Mouse (Mus musculus) midbrain, embryonic 10.5 days (tissue): Measurements from ENCODE around the gene Lgals4. TPM values are rescaled to one million over a fixed set of nuclear protein-coding genes. Genes with fewer than 3 reads are reported as not detected.

ENCODE experiments used
- DNase-seq: peaks from one replicate; pipeline ENCODE4 v3.0.0-alpha.2; 2017; ENCODE audit warnings: low spot score
- H3K27ac ChIP-seq: fragments of 300-500 bp; sonication (generic); replicated peaks from 2 replicates; pipeline ENCODE4 v1.5.1; 2016; ENCODE audit warnings: mild to moderate bottlenecking
- H3K27me3 ChIP-seq: fragments of 300-500 bp; sonication (generic); 2 replicates; pipeline ENCODE4 v1.6.1; 2016; ENCODE audit warnings: low read depth, mild to moderate bottlenecking; ENCODE audit not compliant: poor library complexity, severe bottlenecking
- H3K36me3 ChIP-seq: fragments of 300-500 bp; sonication (generic); 2 replicates; pipeline ENCODE4 v1.6.1; 2016; ENCODE audit warnings: mild to moderate bottlenecking, moderate library complexity
- H3K4me1 ChIP-seq: fragments of 300-500 bp; sonication (generic); 2 replicates; pipeline ENCODE4 v1.6.1; 2016
- H3K4me3 ChIP-seq: fragments of 300-500 bp; sonication (generic); 2 replicates; pipeline ENCODE4 v1.5.1; 2016; ENCODE audit warnings: mild to moderate bottlenecking, moderate library complexity
- H3K9me3 ChIP-seq: fragments of 300-500 bp; sonication (generic); replicated peaks from 2 replicates; pipeline ENCODE4 v1.6.1; 2016; ENCODE audit warnings: mild to moderate bottlenecking
- WGBS: fragments of 180-500 bp; shearing (Covaris S2); methylation state at CpG from one replicate; pipeline ENCODE4 v1.1.7; 2016; 5-methylcytosine and 5-hydroxymethylcytosine counted together
- polyA plus RNA-seq: library from polyadenylated mRNA; unstranded; fragments of >200 nt; fragmentation: Nextera tagmentation; extraction: Ambion mirVana; gene quantifications from 2 replicates; pipeline ENCODE4 v1.2.1, GENCODE M21; 2016

The Lgals4 gene
- polyA plus RNA-seq, 1 experiment from 2014 or later, result 3.1 TPM

DNA sequence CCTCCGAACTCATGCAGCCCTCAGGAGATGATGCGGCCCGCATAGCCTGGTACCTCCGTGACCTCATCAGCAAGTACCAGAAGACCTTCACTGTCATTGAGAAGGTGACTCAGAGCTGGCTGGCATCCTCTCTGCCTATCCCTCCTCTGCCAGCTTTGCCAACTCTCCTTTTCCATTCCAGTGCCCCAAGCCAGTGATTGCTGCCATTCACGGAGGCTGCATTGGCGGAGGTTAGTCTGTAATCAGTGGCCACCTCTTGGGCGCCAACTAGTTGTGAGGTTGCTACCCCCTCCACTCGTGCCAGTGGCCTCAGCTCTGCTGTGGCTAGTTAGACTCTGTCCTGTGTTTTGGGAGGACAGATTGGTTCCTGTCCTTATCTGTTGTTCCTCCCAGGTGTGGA is 3.8 kb upstream of the Lgals4 start:
- Histone ChIP-seq H3K4me1 (peaks cover 10% of the 10 kb centered on the region), H3K4me3 (no peak overlapping the region), H3K27ac (no peak overlapping the region), H3K36me3 (peaks cover 31% of the 10 kb centered on the region), H3K27me3 (no peaks in the 10 kb centered on the region), H3K9me3 (peaks cover 7% of the 10 kb centered on the region; the same call in 1 of the 2 replicates)
- no peak for DNase-seq
- 93% methylated on average over 8 of the region's 8 CpGs for WGBS

GRCm38 (mm10) chr7:28830981-28831380 is 2.7 kb upstream of the Lgals4 start:
- no peak for DNase-seq
- Histone ChIP-seq H3K27me3 (no peaks in the 10 kb centered on the region), H3K36me3 (peaks cover 31% of the 10 kb centered on the region), H3K9me3 (peaks cover 7% of the 10 kb centered on the region; the same call in 1 of the 2 replicates), H3K27ac (no peak overlapping the region), H3K4me3 (no peak overlapping the region), H3K4me1 (peaks cover 3% of the 10 kb centered on the region)
- 93% methylated on average over 5 of the region's 5 CpGs for WGBS

DNA sequence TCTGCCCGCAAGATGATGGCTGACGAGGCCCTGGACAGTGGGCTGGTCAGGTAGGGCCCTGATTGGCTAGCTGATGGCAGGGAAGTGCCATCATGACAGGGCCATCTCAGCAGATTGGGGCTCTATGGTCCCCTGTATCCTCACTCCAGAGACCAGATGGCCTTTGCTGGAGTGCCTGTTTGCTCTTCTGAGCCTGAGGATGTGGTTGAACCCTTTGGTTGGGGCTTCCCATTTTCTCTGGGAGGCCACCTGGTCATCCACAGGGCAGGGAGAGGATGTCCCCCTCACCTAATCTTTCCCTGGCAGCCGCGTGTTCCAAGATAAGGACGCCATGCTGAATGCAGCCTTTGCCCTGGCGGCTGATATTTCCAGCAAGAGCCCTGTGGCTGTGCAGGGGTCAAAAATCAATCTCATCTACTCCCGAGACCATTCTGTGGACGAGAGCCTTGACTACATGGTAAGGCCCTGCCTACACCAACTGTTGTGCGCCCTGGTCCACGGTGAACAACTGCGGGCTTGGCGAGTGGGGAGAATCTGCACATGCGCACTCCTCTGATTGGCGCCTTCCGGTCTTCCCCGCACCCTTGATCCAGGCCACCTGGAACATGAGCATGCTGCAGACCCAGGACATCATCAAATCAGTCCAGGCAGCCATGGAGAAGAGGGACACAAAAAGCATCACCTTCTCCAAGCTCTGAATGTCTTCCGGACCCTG is 2.1 kb upstream of the Lgals4 start:
- no peak for DNase-seq
- Histone ChIP-seq H3K4me3 (no peak overlapping the region), H3K27me3 (no peaks in the 10 kb centered on the region), H3K36me3 (peaks cover 31% of the 10 kb centered on the region), H3K27ac (no peak overlapping the region), H3K9me3 (peaks cover 7% of the 10 kb centered on the region; the same call in 1 of the 2 replicates), H3K4me1 (no peaks in the 10 kb centered on the region)
- WGBS, result 93% methylated on average over 17 of the region's 17 CpGs

DNA sequence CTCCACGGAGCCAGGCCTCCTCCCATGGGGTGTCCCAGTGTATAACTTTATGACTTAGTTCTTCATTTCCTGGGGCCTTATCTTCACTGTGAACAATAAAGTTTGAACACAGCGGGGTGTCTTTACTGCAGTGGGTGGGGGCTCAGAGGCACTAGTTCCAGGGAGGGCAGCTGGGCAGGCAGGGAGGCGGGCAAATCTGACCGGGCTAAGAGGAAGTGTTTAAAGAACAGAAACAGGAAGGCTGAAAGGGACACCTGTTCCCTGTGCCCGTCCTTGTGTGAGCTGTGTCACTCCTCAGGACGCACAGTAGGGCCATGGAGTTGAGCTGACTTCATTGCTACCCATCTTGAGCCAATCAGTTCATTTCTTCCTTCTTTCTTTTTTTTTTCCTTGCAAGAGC is 1.5 kb upstream of the Lgals4 start:
- H3K9me3 ChIP-seq, result peaks cover 7% of the 10 kb centered on the region; the same call in 1 of the 2 replicates
- H3K27me3 ChIP-seq, result no peaks in the 10 kb centered on the region
- no peaks in the 10 kb centered on the region for H3K4me1 ChIP-seq
- no peak overlapping the region for H3K4me3 ChIP-seq
- H3K36me3 ChIP-seq, result peaks cover 31% of the 10 kb centered on the region
- no peak for DNase-seq
- 81% methylated on average over 6 of the region's 6 CpGs for WGBS
- no peak overlapping the region for H3K27ac ChIP-seq

DNA sequence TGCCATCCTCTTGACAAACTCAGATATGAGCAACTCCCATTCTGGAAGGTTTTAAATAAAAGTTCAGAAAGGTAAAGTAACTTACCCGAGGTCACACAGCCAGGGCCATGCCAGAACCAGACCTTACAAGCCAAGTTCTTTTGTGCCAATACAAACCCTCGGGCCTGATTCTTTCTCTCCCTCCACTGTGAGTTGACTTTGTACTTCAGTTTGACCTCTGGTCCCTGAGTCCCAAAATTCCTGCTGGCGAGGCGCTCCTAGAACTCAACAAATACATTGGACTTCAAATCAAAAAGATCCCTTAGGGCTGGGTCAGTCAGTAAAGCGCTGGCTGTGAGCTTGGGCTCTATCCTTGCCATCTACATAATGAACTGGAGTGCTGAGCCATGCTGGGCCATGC is 3.3 kb downstream of the Lgals4 start:
- H3K9me3 ChIP-seq, result no peaks in the 10 kb centered on the region
- DNase-seq, result no peak
- H3K27ac ChIP-seq, result no peak overlapping the region
- H3K27me3 ChIP-seq, result no peaks in the 10 kb centered on the region
- H3K4me3 ChIP-seq, result no peak overlapping the region
- 88% methylated on average over 5 of the region's 5 CpGs for WGBS
- H3K4me1 ChIP-seq, result no peaks in the 10 kb centered on the region
- peaks cover 2% of the 10 kb centered on the region for H3K36me3 ChIP-seq

DNA sequence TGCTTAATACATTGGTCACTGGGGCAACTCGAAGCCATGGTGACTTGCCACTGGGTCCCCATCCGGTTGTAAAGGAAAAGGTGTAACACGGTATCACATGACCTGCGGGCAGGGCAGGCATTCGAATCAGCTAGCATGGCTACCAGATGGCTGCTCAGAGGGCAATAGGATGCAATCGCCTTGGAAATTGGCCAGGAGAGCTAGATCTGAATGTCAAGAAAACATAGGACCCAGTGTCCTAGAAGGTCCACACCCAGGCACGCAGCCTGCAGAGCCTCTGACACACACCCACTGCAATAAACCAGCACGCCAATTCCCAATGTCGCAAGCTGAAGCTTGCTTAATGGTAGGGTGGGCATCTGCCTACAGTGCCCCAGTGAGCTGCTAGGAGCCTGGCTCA is 4.7 kb downstream of the Lgals4 start:
- no peak overlapping the region for H3K27ac ChIP-seq
- no peaks in the 10 kb centered on the region for H3K36me3 ChIP-seq
- H3K9me3 ChIP-seq, result no peaks in the 10 kb centered on the region
- no peaks in the 10 kb centered on the region for H3K4me1 ChIP-seq
- whole genome bisulfite sequencing, result 82% methylated on average over 9 of the region's 9 CpGs
- H3K27me3 ChIP-seq, result no peaks in the 10 kb centered on the region
- no peak for DNase-seq
- H3K4me3 ChIP-seq, result no peak overlapping the region

- WGBS, result 91% methylated on average over 1 of the region's 1 CpGs
- DNase-seq, result no peak
- no peaks in the 10 kb centered on the region for H3K27me3 ChIP-seq
- H3K9me3 ChIP-seq, result 0 out of 2 replicates have a peak, but pooled peaks cover 4% of the 10 kb centered on the region
- no peaks in the 10 kb centered on the region for H3K36me3 ChIP-seq
- H3K27ac ChIP-seq, result no peak overlapping the region
- no peaks in the 10 kb centered on the region for H3K4me1 ChIP-seq
- no peak overlapping the region for H3K4me3 ChIP-seq
Measured at GRCm38 (mm10) chr7:28847273-28847672, 13.6 kb downstream of the Lgals4 start.

- Histone ChIP-seq H3K4me3 (no peak overlapping the region), H3K27ac (no peak overlapping the region), H3K27me3 (no peaks in the 10 kb centered on the region), H3K36me3 (no peaks in the 10 kb centered on the region), H3K9me3 (0 out of 2 replicates have a peak, but pooled peaks cover 4% of the 10 kb centered on the region), H3K4me1 (no peaks in the 10 kb centered on the region)
- WGBS, result 50% methylated on average over 1 of the region's 1 CpGs
- DNase-seq, result no peak
Measured at GRCm38 (mm10) chr7:28849700-28850236, 16.1 kb downstream of the Lgals4 start.

DNA sequence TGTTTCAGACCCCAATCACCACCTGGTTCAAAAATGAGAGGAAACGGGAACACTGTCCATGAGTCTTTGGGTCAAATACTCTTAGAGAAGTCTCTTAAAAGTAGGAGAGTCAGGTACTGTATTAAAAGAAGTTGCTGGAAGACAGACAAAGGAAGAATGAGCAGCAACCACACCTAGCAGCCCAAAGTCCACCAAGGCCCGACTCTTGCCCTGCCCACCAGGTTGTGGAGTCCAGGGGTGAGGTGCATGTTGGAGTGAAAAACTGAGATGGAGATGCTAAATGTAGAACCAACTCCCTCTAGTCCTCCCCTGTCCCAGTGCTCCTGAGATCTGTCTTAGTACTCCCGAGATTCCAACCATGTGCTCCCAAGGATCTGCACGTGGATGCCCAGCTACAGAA is 17.0 kb downstream of the Lgals4 start:
- WGBS, result 88% methylated on average over 4 of the region's 4 CpGs
- no peak for DNase-seq
- Histone ChIP-seq H3K27me3 (no peaks in the 10 kb centered on the region), H3K4me3 (no peak overlapping the region), H3K4me1 (no peaks in the 10 kb centered on the region), H3K36me3 (no peaks in the 10 kb centered on the region), H3K27ac (no peak overlapping the region), H3K9me3 (0 out of 2 replicates have a peak, but pooled peaks cover 4% of the 10 kb centered on the region)

GRCm38 (mm10) chr7:28859953-28860352 is 26.3 kb downstream of the Lgals4 start:
- peaks cover 10% of the 10 kb centered on the region; the same call in 1 of the 2 replicates for H3K9me3 ChIP-seq
- WGBS, result 89% methylated on average over 2 of the region's 2 CpGs

GRCm38 (mm10) chr7:28860898-28861297 is 27.2 kb downstream of the Lgals4 start:
- 88% methylated on average over 6 of the region's 6 CpGs for WGBS
- no peaks in the 10 kb centered on the region for H3K36me3 ChIP-seq

More at GRCm38 (mm10) chr7:28859953-28860352, 26.3 kb downstream of the Lgals4 start:
- no peak overlapping the region for H3K4me3 ChIP-seq
- H3K4me1 ChIP-seq, result peaks cover 11% of the 10 kb centered on the region
- no peaks in the 10 kb centered on the region for H3K36me3 ChIP-seq
- H3K27me3 ChIP-seq, result no peaks in the 10 kb centered on the region
- no peak overlapping the region for H3K27ac ChIP-seq
- no peak for DNase-seq

DNA sequence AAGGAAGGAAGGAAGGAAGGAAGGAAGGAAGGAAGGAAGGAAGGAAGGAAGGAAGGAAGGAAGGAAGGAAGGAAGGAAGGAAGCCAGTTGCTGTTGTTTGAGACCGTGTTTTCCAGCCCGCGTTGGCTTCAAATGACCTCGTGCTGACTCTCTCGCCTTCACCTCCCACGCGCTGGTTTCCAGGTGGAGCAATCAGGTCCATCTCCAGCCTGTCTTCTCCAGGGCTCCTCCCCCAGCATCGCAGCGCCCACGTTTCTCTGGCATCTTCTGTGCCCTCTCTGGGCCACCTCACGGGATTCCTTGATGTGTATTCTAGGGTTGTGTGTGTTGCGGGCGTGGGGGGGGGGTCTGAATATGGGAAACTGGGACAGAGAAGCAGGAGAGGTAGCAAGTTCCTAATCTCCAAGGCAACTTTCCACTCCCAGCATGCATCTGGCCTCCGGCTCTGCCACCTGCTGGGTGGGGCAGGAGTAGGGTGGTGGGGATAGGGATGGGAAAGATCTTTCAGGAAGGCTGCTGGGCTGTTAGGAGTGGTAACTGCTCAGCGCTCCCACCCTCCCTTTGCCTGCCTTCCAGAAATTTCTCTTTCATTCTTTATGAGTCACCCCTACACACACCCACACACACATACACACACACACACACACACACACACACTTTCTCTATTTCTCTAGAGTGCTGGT is 29.3 kb downstream of the Lgals4 start:
- H3K27me3 ChIP-seq, result peaks cover 6% of the 10 kb centered on the region; the same call in 1 of the 2 replicates
- no peak for DNase-seq
- no peak overlapping the region for H3K27ac ChIP-seq
- H3K9me3 ChIP-seq, result peaks cover 10% of the 10 kb centered on the region; the same call in 1 of the 2 replicates
- H3K4me1 ChIP-seq, result peaks cover 21% of the 10 kb centered on the region
- no peak overlapping the region for H3K4me3 ChIP-seq
- 79% methylated on average over 15 of the region's 15 CpGs for WGBS
- H3K36me3 ChIP-seq, result no peaks in the 10 kb centered on the region

More at GRCm38 (mm10) chr7:28860898-28861297, 27.2 kb downstream of the Lgals4 start:
- no peak for DNase-seq
- Histone ChIP-seq H3K27me3 (peaks cover 6% of the 10 kb centered on the region; the same call in 1 of the 2 replicates), H3K4me1 (peaks cover 15% of the 10 kb centered on the region), H3K4me3 (no peak overlapping the region), H3K27ac (no peak overlapping the region), H3K9me3 (peaks cover 10% of the 10 kb centered on the region; the same call in 1 of the 2 replicates)
